Mouse (Mus musculus): ENCODE data around the gene Adgre5. TPM values are rescaled to one million over a fixed set of nuclear protein-coding genes. Genes with fewer than 3 reads are reported as not detected.

Gene Adgre5
- 44.3 and 50.1 TPM in 2 replicates for polyA plus RNA-seq (2015; fragmentation: Nextera tagmentation; extraction: Ambion mirVana)

- 2% methylated on average over 49 of the region's 56 CpGs for WGBS
- peak within 1 kb of the TSS; percentile 82 for H3K27ac ChIP-seq (replicated peaks)
- peak within 1 kb of the TSS; percentile 65 for H3K4me3 ChIP-seq (replicated peaks)
- H3K9me3 ChIP-seq (replicated peaks): no peaks in the 10 kb centered on the region
- H3K36me3 ChIP-seq: no peaks in the 10 kb centered on the region
- H3K27me3 ChIP-seq: no peaks in the 10 kb centered on the region
- H3K4me2 ChIP-seq (replicated peaks): peak within 1 kb of the TSS; percentile 93
- peak; percentile 64 for ATAC-seq (ENCODE audit: insufficient number of reproducible peaks, low FRiP score, low TSS enrichment, low read depth)
- H3K9ac ChIP-seq: peak within 1 kb of the TSS; percentile 68
- peaks cover 47% of the 10 kb centered on the region for H3K4me1 ChIP-seq
Observed at GRCm38 (mm10) chr8:83740976-83741741, at the start of gene Adgre5. TSS of gene Adgre5 (minus strand) at chr8:83741326.

GRCm38 (mm10) chr8:83789826-83790225 lies 48.7 kb upstream of the Adgre5 start:
- H3K9me3 ChIP-seq (replicated peaks): no peaks in the 10 kb centered on the region
- no peak overlapping the region for H3K4me2 ChIP-seq (replicated peaks)
- WGBS: 66% methylated on average over 4 of the region's 4 CpGs
- H3K4me1 ChIP-seq: peaks cover 5% of the 10 kb centered on the region; the same call in 1 of the 2 replicates
- ATAC-seq (ENCODE audit: insufficient number of reproducible peaks, low FRiP score, low TSS enrichment, low read depth): no peak
- H3K36me3 ChIP-seq: no peaks in the 10 kb centered on the region
- no peak overlapping the region for H3K4me3 ChIP-seq (replicated peaks)
- no peaks in the 10 kb centered on the region for H3K27me3 ChIP-seq
- H3K9ac ChIP-seq: no peak overlapping the region
- no peak overlapping the region for H3K27ac ChIP-seq (replicated peaks)

DNA sequence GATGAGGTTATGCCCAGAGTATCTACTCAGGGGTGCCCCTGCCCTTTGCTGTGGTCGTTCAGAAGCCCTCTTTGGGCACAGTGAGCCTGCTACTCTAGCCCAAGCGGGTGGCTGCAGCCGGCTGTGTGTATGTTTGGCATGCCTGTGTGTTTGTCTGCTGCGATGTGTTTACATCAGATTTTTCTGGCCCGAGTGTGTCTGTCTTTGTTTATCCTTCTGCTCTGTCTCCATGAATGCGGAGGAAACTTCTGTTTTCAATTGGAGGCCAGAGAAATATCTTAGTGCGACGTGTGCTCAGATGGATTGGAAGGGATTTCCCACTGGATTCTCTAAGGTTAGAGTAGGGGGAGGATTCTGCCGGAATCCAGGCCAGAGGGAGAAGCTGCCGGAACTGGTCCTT lies 43.9 kb upstream of the Adgre5 start:
- Histone ChIP-seq H3K9ac (no peak overlapping the region), H3K27ac (replicated peaks) (peak overlapping the region; percentile 45), H3K4me3 (replicated peaks) (no peak overlapping the region), H3K9me3 (replicated peaks) (no peaks in the 10 kb centered on the region), H3K4me1 (peaks cover 10% of the 10 kb centered on the region), H3K36me3 (no peaks in the 10 kb centered on the region), H3K27me3 (no peaks in the 10 kb centered on the region), H3K4me2 (replicated peaks) (no peak overlapping the region)
- peak; percentile 45; the same call in 1 of the 2 replicates for ATAC-seq (ENCODE audit: insufficient number of reproducible peaks, low FRiP score, low TSS enrichment, low read depth)
- 40% methylated on average over 10 of the region's 10 CpGs for WGBS

GRCm38 (mm10) chr8:83782832-83783558 lies 41.9 kb upstream of the Adgre5 start:
- Histone ChIP-seq H3K36me3 (no peaks in the 10 kb centered on the region), H3K4me2 (replicated peaks) (peak overlapping the region; percentile 18; the same call in 1 of the 2 replicates), H3K27me3 (no peaks in the 10 kb centered on the region), H3K4me3 (replicated peaks) (peak overlapping the region; percentile 9; the same call in 1 of the 2 replicates), H3K9me3 (replicated peaks) (no peaks in the 10 kb centered on the region), H3K9ac (no peak overlapping the region), H3K27ac (replicated peaks) (no peak overlapping the region), H3K4me1 (peaks cover 10% of the 10 kb centered on the region)
- 0 out of 2 replicates have a peak, but pooled peaks have one; percentile 27 for ATAC-seq (ENCODE audit: insufficient number of reproducible peaks, low FRiP score, low TSS enrichment, low read depth)
- 14% methylated on average over 28 of the region's 28 CpGs for WGBS

DNA sequence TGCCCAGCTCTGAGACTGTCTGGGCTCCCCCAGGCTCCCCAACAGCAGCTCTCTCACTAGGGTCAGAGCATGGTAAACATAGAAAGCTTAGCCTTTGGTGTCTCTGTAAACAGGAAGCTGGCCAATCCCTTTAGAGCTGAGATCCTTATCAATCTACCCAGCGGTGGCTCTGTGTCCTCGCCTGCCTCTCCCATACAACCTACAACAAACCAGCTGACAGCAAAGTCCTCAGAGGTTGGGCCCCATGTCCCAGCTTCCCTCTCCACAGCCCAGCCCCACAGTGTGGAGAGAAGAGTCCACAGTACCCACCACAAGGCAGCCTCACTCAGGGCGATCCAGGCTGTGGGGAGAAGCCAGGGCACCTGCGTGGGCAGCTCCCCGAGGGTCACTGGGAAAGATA lies 38.5 kb upstream of the Adgre5 start:
- ATAC-seq (ENCODE audit: insufficient number of reproducible peaks, low FRiP score, low TSS enrichment, low read depth): no peak
- H3K27ac ChIP-seq (replicated peaks): no peak overlapping the region
- no peaks in the 10 kb centered on the region for H3K9me3 ChIP-seq (replicated peaks)
- H3K36me3 ChIP-seq: no peaks in the 10 kb centered on the region
- no peaks in the 10 kb centered on the region for H3K27me3 ChIP-seq
- 45% methylated on average over 5 of the region's 5 CpGs for WGBS
- H3K4me1 ChIP-seq: peaks cover 3% of the 10 kb centered on the region; the same call in 1 of the 2 replicates
- no peak overlapping the region for H3K4me3 ChIP-seq (replicated peaks)
- H3K4me2 ChIP-seq (replicated peaks): no peak overlapping the region
- no peak overlapping the region for H3K9ac ChIP-seq

DNA sequence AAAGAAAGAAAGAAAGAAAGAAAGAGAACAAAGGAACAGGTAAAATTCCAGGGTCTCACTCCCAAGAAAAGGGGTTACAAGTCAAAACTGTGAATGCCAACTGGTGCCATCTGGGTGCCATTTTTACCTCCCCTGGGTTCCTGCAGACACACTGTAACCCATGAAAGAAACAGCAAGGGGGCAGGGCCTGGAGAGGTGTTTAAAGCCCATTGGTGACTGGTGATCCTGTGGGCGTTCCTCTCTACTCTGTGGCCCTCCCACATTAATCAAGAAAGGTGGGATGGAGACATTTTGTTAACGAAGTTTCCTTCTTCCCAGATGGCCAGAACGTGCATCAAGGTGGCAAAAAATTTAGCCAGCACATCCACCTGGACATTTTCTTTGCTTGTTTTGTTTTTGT lies 36.9 kb upstream of the Adgre5 start:
- no peaks in the 10 kb centered on the region; the same call in 1 of the 2 replicates for H3K27me3 ChIP-seq
- ATAC-seq (ENCODE audit: insufficient number of reproducible peaks, low FRiP score, low TSS enrichment, low read depth): no peak
- no peak overlapping the region for H3K27ac ChIP-seq (replicated peaks)
- no peaks in the 10 kb centered on the region for H3K36me3 ChIP-seq
- no peak overlapping the region for H3K4me3 ChIP-seq (replicated peaks)
- H3K9me3 ChIP-seq (replicated peaks): no peaks in the 10 kb centered on the region
- WGBS: 81% methylated on average over 3 of the region's 3 CpGs
- peaks cover 6% of the 10 kb centered on the region for H3K4me1 ChIP-seq
- no peak overlapping the region for H3K4me2 ChIP-seq (replicated peaks)
- H3K9ac ChIP-seq: no peak overlapping the region

DNA sequence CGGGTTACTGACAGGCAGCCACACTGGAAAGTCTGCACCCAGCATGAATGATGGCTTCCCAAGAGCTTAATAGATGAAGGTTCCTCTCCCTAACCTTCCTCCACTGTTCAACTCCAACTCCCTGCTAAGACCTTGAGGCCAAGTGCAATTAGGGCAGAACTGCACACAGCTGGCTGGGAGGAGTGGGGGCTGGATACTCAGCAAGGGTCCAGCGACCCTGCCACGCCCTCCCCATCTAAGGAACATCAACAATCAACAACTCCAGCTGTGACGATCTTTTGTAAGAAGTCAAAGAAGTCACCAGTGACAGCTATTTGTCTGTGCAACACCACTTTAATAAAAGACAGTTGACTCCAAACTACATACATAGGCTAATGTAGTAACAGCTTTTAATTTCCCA lies 35.5 kb upstream of the Adgre5 start:
- Histone ChIP-seq H3K27ac (replicated peaks) (no peak overlapping the region), H3K9me3 (replicated peaks) (no peaks in the 10 kb centered on the region), H3K4me2 (replicated peaks) (no peak overlapping the region), H3K9ac (no peak overlapping the region), H3K27me3 (no peaks in the 10 kb centered on the region; the same call in 1 of the 2 replicates), H3K4me1 (peaks cover 13% of the 10 kb centered on the region), H3K4me3 (replicated peaks) (no peak overlapping the region), H3K36me3 (no peaks in the 10 kb centered on the region)
- no peak for ATAC-seq (ENCODE audit: insufficient number of reproducible peaks, low FRiP score, low TSS enrichment, low read depth)
- WGBS: 41% methylated on average over 4 of the region's 4 CpGs

DNA sequence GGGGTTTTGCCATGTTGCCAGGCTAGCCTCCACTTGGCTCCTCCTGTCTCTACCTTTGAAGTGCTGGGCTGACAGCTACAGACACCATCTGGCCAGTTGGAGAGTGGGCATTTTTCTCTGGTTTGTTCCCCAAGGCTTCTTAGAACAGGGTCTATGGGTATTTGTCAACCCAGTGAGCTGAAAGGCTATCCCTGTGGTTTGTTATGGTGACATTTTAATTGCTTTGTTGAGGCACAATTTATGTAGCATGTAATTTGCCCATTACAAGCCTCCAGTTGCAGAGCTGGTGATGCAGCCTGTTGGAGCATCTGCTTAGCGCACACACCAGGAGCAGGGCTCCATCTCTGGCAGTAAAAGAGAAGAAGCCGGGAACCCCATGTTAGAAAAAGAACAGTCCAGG lies 33.1 kb upstream of the Adgre5 start:
- Histone ChIP-seq H3K36me3 (no peaks in the 10 kb centered on the region), H3K27ac (replicated peaks) (no peak overlapping the region), H3K4me1 (peaks cover 13% of the 10 kb centered on the region), H3K27me3 (no peaks in the 10 kb centered on the region; the same call in 1 of the 2 replicates), H3K9me3 (replicated peaks) (no peaks in the 10 kb centered on the region), H3K4me3 (replicated peaks) (no peak overlapping the region), H3K4me2 (replicated peaks) (no peak overlapping the region), H3K9ac (no peak overlapping the region)
- 88% methylated on average over 2 of the region's 2 CpGs for WGBS
- ATAC-seq (ENCODE audit: insufficient number of reproducible peaks, low FRiP score, low TSS enrichment, low read depth): no peak

DNA sequence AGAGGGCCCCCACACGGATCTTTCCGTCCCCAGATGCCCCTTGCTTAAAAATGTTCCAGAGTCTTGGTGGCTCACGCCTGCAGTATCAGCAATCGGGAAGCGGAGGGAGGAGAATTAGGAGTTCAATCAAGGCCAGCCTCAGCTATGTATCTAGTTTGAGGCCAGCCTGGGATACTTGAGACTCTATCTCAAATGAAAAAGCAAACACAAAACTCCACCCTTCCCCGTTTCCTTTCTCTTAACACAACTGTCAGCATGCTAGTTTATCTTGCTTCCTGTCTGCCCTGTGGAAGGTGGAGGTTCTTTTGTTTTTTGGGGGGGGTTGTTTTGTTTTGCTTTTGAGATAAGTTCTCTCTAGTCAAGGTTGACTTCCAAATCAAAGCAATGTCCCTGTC lies 32.3 kb upstream of the Adgre5 start:
- Histone ChIP-seq H3K4me2 (replicated peaks) (peak overlapping the region; percentile 72), H3K4me3 (replicated peaks) (peak overlapping the region; percentile 40), H3K9ac (no peak overlapping the region), H3K27me3 (no peaks in the 10 kb centered on the region; the same call in 1 of the 2 replicates), H3K27ac (replicated peaks) (no peak overlapping the region), H3K36me3 (no peaks in the 10 kb centered on the region), H3K4me1 (peaks cover 13% of the 10 kb centered on the region), H3K9me3 (replicated peaks) (no peaks in the 10 kb centered on the region)
- ATAC-seq (ENCODE audit: insufficient number of reproducible peaks, low FRiP score, low TSS enrichment, low read depth): no peak
- WGBS: 44% methylated on average over 6 of the region's 6 CpGs

- H3K4me3 ChIP-seq (replicated peaks): peak overlapping the region; percentile 40
- no peaks in the 10 kb centered on the region for H3K9me3 ChIP-seq (replicated peaks)
- no peak overlapping the region for H3K27ac ChIP-seq (replicated peaks)
- no peaks in the 10 kb centered on the region for H3K36me3 ChIP-seq
- H3K9ac ChIP-seq: peak overlapping the region; percentile 23
- peaks cover 13% of the 10 kb centered on the region for H3K4me1 ChIP-seq
- ATAC-seq (ENCODE audit: insufficient number of reproducible peaks, low FRiP score, low TSS enrichment, low read depth): no peak
- H3K27me3 ChIP-seq: no peaks in the 10 kb centered on the region; the same call in 1 of the 2 replicates
- peak overlapping the region; percentile 72 for H3K4me2 ChIP-seq (replicated peaks)
- WGBS: 7% methylated on average over 25 of the region's 25 CpGs
Observed at GRCm38 (mm10) chr8:83772701-83773451, 31.8 kb upstream of the Adgre5 start.

- H3K4me2 ChIP-seq (replicated peaks): no peak overlapping the region
- 42% methylated on average over 4 of the region's 4 CpGs for WGBS
- ATAC-seq (ENCODE audit: insufficient number of reproducible peaks, low FRiP score, low TSS enrichment, low read depth): no peak
- no peaks in the 10 kb centered on the region for H3K36me3 ChIP-seq
- H3K4me1 ChIP-seq: peaks cover 13% of the 10 kb centered on the region
- no peak overlapping the region for H3K4me3 ChIP-seq (replicated peaks)
- H3K9ac ChIP-seq: no peak overlapping the region
- H3K27ac ChIP-seq (replicated peaks): no peak overlapping the region
- H3K27me3 ChIP-seq: no peaks in the 10 kb centered on the region; the same call in 1 of the 2 replicates
- no peaks in the 10 kb centered on the region for H3K9me3 ChIP-seq (replicated peaks)
Observed at GRCm38 (mm10) chr8:83771791-83772190, 30.7 kb upstream of the Adgre5 start.
